Mouse (Mus musculus) heart, postnatal 4 days (tissue): ENCODE measurements around the gene Lingo1. TPM values are rescaled to one million over a fixed set of nuclear protein-coding genes. Genes with fewer than 3 reads are reported as not detected.
A peak's percentile ranks its signal among the peaks of the same experiment; 100 is the strongest.

ENCODE experiments used
- DNase-seq: peaks from one replicate; pipeline ENCODE4 v3.0.0; 2021
- total RNA-seq, 2 experiments: library from RNA; stranded (reverse); gene quantifications; 2 replicates each; pipeline ENCODE4 v1.2.3; 2021

Lingo1 gene
- total RNA-seq, 2 experiments from 2014 or later: 2.9 to 3.0 TPM

DNA sequence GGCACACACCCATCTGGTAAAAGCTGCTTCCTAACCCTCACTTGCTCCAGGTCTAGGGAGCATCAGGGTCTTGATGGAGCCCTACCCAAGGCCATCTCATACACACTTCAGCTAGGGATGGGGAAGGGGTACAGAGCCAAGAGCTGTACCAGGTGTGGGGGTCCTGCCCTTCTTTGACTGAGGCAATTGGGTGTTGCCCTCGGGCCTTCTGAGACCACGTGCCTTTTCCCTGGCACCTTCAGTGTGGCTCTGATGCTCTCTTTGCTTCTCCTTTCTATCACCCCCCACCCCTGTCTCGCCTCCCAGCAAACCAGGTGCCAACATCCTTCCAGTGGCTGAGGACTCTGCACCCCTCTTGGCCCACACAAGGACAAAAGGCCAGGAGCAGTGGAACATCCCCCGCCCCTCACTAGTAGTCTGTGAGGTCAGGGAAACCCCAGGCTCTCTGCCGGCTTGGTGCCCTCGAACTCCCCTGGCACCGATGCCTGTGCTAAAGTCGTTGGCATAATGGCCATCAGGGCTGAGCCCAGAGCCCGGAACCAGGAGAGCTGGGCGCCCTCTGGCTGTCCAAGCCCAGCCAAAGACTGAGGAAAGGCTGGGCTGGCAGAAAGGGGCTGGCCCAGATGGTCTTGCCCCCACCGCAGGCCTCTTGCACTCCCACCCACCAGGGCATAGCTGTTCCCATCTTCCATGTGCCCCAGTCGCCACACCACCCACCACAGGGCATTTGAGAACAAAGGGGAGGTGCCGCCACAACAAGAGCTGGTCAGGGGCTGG is 162.6 kb downstream of the Lingo1 start:
- peak; percentile 18 for DNase-seq

DNA sequence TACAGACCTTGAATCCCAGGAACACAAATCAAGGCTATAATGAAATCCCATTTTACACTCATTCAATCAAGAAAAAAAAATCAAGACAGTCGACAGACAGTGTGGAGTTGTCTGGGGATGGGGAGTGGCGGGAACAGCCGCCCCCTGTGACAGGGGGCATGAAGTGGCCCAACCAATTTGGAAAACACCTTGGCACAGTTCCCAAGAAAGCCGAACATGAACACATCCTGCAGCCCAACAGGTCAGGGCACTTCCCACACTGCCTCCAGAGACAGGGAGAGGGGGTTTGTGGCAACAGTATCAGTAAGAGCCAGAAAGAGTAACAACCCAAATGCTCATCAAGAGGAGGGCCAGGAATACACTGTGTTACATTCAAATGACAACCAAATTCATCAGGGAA is 165.3 kb downstream of the Lingo1 start:
- no peak for DNase-seq

DNA sequence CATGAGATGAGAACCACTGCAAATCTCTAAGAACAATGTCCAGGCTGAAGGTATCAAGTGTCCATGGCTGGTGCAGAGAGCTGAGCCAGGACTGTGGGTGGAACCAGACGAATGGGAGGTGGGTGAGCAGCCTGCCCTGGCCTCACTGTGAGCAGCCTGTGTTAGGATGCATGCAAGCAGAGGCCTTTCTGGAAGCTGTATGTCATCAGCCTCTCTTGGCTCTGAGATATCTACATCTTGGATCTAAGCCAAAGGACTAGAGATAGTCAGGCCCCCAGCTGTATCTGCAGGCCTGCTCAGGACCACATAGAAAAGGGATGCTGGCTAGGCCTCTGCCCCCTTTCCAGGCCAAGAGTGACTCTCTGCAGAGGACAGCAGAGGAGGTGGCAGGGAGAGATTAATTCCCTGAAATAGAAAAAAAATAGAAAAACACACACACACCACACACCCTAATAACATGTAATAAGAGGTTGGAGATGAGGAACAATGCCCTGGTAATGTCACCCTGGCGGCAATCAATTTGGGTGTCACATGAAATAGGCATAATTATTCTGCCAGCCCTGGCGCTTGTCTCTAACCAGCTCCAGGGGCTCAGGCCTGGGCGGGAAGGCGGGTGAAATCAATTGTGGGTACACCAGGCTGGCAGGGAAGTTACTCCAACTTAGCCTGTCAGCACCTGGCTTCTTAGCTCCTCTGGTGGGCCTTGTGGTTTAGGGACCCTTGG is 166.4 kb downstream of the Lingo1 start:
- DNase-seq: peak; percentile 45

DNA sequence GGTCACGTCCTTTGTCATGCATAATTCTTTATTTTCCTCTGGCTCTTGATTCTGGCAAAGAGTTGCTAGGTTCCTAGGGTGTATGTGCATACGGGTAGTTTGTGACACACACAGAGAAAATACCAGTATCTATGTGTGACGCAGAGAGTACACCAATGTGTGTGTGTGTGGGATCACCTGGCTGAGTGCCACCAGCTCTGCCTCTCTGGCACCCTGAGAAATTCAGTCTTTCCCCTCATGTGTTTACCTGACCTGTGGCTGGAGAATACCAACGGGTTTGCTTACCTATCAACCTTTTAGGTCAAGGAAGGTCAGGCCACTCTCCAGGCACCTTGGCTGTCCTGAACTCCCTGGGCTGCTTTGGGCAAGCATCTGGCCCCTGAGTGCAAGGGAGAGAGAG is 169.0 kb downstream of the Lingo1 start:
- no peak for DNase-seq

DNA sequence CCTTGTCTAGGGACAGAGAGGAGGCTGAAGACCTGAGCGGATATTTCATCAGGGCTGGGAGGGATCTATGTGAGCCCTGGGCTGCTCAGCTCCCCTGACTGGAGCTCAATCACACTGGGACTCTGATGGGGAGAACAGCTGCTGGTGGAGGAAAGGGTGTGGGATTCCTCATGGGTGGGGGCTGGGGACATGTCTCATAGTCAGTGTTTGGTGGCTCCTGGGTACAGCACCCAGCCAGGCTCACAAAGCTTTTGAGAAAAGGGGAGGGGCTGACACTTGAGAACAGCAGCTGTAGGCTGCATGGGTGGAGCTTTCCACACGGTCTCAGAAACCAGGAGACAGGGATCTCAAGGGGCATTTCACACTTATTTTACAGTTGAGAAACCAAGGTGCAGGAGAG is 171.3 kb downstream of the Lingo1 start:
- no peak for DNase-seq

DNA sequence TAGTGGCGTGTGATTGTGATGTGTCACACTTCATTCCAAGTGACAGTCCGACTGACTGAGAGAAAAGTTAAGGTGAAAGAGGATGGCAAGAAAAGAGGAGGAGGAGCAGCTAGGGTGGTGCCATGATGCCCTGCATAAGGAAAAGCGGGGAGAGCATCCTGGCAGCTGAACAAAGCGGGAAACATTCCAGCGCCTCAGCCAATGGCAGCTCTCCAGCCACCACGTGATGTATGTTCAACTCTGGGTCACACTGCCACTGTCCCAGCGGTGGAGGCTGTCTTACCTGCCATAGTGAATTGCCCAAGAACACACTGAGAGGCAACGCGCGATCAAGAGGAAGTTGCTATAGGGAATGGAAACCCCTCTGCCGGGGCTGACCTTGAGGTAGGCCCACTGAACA is 172.9 kb downstream of the Lingo1 start:
- no peak for DNase-seq

DNA sequence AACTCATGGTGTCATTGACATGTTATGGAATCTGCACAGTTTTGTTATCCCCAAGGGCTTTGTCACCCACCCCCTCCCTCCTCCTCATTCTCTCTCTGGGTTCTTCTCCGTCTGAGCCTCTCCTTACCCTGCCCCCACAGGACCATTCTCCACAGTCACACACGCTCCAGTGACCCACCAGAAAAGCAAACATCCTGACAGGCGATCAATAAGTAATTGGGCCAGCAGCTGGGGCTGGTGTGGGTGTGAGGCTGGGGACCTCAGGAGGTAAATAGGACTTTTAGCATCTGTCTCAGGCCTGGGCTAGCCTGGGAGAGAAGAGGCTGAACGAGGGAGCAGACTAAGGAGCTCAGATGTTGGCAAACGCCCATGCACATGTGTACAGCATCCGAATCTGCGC is 173.5 kb downstream of the Lingo1 start:
- DNase-seq: no peak

DNA sequence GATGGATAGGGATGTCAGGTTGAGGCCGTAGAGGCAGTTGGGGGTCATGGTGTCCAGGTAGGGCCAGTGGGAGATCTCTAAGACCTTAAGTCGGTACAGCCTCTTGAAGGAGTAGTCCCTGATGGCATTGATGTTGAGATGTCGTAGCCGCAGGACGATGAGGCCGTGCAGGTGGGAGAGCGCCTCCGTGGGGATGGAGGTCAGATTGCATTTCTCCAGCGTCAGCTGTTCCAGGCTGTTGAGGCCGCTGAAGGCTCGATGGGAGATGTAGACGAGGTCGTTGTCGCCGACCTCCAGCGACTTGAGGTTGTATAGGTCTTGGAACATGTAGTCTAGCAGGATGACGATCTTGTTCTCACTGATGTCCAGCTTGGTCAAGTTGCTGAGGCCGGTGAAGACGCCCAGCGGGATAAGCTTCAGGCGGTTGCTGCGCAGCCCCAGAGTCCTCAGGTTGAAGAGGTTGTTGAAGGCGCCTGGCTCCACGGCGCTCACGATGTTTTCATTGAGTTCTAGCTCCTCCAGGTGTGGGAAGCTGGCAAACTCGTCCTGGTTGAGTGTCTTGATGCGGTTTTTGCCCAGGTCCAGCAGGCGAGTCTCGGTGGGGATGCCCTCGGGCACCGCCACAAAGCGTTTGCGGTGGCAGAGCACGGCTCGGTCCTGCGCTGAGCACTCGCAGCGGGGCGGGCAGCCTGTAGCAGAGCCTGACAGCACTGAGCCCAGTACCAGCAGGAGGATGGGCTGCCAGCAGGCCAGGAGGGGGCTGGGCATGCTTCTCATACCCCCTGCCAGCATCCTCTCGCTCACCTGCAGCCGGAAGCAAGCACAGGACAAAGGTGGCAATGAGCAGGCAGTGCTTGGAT is 175.5 kb downstream of the Lingo1 start:
- DNase-seq: no peak

DNA sequence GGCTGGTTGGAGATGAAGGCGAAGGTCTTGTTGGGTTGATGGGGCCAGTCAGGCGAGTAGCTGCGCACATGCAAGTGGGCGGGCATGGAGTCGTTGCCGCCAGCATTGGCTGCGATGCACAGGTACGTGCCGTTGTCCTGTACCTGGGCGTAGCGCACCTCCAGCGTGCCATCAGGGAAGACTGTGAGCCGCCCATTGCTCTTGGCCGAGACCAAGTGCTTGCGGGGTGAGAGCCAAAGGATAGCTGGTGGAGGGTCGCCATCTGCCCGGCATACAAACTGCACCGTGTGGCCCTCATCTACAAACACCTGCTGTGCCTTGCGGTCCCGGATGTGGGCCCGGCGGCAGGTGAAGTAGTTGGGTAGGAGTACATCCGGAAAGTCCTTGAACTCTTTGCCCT is 176.6 kb downstream of the Lingo1 start:
- no peak for DNase-seq

DNA sequence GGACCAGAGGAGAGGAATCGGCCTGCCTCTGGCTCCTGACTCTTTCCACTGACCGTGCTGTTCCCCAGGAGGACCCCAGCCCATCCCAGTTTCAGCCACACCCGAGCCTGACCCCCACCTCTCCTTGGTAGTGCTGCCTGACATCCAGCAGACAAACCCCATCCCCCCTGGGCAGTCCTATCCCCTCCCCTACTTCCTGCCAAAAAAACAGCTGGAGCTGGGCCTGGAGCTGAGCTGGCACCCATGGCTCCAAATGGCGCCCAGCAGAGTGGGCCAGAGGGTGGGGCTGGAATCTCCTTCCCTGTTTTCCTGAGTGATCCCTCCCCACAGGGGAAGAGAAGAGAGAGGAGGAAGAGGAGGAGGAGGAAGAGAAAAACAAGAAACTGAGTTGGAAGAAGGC is 177.6 kb downstream of the Lingo1 start:
- no peak for DNase-seq

DNA sequence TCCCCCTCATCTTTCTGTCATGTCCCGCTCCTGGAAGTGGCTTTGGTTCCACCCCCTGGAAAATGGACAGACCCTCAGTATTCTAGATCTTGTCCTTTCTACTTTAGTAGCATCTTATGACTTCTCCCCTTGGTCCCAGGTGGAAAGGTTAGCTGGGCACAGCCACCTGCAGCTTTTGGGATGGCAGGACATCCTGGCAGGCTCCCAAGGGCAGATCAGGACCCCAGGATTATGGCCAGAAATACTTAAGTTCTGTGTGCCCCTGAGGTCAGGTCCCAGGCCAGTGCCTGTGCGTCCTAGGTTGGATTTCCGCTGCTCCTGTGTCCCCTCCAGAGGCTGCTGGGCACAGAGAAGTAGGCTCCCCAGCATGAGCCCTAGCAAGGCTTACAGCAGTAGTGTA is 180.2 kb downstream of the Lingo1 start:
- no peak for DNase-seq

DNA sequence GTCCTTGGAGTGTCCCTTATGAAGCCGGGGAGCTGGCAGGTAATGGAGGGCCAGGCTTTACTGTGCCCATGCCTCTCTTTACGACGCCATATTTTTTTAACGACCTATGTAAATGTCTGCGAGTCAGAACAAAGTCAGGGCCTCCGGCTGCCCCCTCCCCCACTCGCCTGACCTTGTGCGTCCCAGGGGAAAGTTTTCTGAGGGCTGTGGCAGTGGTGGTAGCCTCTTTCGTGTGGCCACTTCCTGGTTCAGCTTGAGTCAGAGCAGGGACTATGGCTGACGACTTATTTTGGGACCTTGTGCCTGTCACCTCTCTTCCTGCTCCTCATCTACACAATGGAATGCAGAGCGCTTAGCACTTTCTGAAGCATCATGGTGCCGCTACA is 183.5 kb downstream of the Lingo1 start:
- no peak for DNase-seq

DNA sequence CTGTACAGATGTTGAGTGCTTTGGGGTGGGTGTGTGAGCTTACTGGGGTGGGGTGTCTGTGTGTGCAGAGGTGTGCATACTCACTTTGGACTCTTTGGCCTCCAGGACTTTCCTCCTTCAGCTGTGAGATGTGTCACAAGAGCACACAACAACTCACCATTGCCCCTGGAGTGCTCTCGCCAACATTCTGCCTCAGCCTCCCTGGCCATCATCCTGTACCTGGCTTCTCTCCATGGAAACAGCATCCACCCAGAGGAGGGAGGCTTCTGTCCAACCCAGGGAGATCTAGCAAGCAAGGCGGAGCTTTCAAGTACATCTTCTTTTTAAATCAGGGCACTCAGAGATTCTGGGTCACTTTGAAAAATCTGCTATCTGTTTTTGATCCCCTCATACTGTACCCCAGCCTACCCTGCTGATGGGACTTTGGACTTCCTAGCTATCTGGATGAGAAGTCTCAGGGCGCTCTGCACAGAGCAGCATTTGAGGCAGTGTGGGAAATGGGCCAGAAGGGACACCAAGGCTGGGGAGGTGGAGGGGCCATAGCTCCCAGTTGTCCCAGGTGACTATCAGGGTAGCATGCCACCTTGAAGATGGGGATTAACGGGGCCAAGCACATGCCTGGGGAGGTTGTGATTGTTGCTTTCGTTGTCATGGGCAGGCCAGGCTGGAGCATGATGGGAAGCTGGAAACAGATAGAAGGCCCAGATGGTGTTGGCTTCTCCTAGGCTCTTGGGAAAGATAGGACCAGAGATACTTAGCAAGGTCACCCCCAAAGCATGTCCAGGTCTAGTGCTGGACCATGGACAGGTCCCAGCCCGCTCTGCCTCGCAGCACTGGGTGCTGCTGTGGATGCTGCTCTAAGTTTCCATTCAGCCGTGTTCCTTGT is 184.1 kb downstream of the Lingo1 start:
- no peak for DNase-seq

DNA sequence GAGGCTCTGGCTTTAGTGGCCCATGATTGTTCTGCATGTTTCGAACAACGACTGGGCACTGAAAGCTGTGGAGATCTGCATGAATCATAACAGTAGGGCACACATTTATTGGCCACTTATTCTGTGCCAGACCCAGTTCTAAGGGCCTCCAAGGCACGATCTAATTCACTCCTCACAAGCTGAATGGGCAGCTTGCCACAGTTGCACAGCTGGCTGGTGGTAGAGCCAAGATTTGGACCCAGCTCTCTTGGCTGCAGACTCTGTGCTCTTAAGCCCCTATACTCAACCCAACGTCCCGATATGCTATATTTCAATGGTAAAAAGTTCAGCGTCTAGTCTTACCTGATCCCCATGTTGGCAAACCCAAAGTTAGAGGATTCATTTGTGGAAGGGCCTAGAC is 185.3 kb downstream of the Lingo1 start:
- no peak for DNase-seq

DNA sequence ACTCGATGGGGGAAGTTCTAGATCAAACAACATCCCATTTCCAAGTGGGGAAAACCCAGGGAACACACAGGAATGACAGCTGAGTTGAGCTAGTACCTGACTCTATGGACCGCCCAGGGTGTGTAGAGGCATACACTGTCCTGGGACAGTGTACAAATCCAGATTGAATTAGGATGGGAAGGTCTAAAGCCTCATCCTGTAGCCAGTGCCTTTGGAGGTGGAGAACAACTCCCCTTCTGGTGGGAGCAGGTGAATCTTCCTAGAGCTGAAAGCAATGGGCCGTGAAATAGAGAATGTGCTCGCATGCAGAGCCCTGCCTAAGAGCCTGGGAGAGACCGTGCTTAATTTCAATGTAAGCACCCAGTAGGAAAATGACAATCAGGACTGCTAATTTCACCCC is 185.8 kb downstream of the Lingo1 start:
- no peak for DNase-seq

DNA sequence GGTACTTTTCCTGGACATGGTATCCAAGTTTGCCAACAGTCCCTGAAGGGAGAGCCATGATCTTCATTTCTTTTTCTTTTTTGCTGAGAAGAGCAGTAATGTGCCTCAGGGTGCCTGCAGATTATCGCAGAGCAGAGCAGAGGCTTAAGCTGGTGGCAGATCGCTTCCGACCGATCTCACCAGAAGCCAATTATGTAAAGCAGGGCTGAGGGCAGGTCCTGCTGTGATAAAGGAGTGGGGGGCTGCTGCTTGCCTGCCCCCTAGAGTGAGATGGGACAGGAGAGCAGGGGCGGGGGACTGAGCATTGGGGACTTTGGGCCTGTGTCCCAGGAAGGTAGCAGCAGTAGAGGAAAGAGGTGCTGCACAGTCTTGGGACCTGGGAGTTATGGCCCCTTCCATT is 186.8 kb downstream of the Lingo1 start:
- DNase-seq: no peak

DNA sequence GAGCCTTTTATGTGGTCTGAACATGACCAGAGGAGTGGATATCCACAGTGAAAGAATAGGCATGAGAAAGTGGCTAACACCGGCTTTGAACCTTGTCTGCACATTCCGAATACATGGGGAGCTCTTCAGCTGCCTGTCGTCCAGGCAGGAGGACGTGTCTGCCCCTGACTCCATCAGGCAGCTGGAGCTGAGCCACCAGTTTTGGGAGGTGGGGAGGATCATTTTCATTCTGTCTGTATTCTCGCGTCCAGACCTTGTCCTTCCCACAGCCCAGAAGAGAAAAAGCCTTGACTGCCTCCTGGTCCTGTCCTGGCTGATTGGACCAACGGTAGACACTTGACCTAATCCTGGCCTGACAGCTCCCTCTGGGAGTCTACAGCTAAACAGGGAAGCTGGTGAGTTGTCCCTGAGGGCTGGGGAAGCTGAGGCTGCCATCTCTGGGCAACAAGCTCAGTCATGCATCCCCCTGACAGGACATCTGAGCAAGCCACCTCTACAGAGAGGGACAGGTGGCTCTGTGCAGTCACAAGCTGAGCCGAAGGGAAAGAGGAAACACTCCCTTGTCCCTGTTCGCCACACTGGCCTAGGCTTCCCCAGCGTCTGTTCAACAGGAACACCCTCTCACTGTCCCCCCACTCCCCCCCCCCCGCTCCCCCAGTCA is 187.4 kb downstream of the Lingo1 start:
- no peak for DNase-seq

DNA sequence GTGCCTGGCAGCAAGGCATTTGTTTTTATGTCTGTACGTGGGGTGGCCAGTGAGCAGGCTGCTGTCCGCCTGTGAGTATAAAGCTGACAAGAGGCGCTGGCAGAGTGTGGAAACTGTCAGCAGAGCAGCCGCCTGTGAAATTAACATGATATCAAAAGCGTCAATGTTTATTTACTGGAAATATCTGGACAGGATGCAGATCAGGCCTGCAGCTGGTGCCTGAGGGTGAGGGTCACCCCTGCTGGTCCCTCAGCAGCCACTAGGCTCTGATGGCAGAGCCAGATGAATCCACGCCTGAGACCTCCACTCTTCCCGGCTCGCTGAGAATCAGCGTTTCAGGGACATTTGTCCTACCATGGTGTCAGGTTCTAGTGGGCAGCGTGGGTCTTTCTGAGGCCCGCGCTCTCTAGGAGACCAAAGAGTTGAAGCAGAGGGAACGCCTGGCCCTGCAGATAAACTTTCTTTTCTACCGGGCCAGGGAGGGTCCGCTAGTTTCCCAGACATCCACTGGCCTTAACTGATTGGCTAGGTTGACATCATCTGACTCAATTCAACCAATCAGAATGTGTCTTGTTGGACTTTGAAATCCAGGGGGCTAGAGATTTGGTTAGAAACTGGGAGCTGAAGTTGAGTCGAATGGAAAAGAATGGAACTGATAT is 190.1 kb downstream of the Lingo1 start:
- DNase-seq: no peak

DNA sequence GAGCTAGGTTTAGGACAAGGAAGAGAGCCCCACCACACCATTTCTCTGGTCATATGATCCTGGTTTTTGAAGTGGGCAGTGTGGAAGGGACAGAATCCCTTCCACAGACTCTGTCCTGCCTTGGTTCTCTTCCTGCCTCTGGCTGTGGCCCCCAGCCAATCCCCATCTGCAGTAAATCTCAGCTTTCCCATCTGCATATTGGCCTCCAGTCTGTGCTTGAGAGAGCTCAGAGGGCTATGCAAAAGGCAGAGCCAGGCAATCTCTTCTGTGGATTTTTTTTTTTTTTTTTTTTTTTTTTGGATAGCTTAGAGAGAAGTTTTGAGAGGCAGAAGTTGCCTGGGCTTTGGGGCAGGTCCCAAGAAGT is 190.8 kb downstream of the Lingo1 start:
- no peak for DNase-seq

DNA sequence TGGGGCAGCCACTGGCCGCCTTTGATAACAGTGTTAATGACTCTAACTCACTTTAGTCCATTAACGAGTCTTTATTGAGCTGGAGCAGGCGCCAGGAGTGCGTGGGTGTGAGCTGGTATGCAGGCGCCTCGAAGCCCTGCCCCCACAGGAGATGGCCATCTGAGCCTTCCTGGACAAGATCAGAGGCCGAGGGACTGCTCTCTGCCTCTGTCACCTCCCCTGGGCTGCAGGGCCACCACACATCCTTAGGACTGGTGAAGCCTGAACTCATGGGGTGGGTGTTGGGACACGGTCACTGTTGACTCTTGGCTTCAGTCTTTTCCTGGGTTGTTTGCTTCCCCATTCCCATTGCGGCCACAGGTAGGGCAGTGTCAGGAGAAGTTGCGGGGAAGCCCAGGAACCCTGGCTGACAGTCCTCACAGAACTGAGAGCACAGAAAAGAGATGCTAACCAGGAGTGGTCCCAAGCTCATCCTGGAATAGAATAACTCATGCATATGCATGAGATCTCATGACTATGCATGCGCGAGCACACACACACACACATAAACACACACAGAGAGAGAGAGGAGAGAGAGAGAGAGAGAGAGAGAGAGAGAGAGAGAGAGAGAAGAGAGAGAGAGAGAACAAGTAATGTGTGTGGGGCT is 191.3 kb downstream of the Lingo1 start:
- no peak for DNase-seq

DNA sequence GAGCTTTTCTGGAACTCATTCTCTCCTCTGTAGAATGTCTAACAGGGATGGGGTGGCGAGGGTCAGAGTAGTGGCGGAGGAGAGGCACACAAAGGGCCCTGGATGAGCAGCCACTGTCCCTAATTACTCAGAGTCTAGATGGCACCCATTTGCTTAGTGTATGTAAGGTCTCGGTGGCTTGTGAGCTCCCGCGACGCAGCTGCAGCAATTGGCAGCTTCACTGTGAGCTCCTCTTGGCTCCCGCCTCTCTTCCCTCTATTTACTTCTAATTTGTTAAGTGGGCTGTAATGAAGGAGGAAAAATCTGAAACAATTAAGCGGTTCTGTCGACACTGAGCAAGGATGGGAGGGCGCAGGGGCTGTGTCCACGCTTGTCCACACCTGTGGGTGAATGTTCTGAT is 195.6 kb downstream of the Lingo1 start:
- DNase-seq: no peak
